Mouse (Mus musculus) heart, embryonic 14.5 days (tissue): ENCODE data around the gene Rras. TPM values are rescaled to one million over a fixed set of nuclear protein-coding genes. Genes with fewer than 3 reads are reported as not detected.
A peak's percentile ranks its signal among the peaks of the same experiment; 100 is the strongest.

Experiments used
- ATAC-seq: fragments of 200-750 bp; cut with Nextera tagmentation; 2 replicates; pipeline ENCODE4 v1.8.0; 2017; ENCODE audit warnings: low read depth, moderate TSS enrichment; ENCODE audit not compliant: insufficient number of reproducible peaks, insufficient read depth, low FRiP score
- H3K27ac ChIP-seq, 2 experiments: fragments of 200-500 bp in 1 of 2; fragments of 300-500 bp in 1 of 2; sonication (generic) in 1 of 2; replicated peaks in 1 of 2; 2 replicates each; pipeline ENCODE4 v1.5.1; 2012 to 2014; ENCODE audit warnings: low read depth in 2 of 2, low read length in 2 of 2, control low read depth in 1 of 2, mild to moderate bottlenecking in 1 of 2, mixed read lengths in 1 of 2; ENCODE audit not compliant: control insufficient read depth in 1 of 2, insufficient read depth in 1 of 2
- H3K27me3 ChIP-seq: fragments of 300-500 bp; sonication (generic); 2 replicates; pipeline ENCODE4 v1.6.1; 2014; ENCODE audit warnings: mild to moderate bottlenecking, low read length, control low read depth; ENCODE audit not compliant: control insufficient read depth, insufficient read depth
- H3K36me3 ChIP-seq: fragments of 300-500 bp; sonication (generic); 2 replicates; pipeline ENCODE4 v1.6.1; 2014; ENCODE audit warnings: mild to moderate bottlenecking, control low read depth, low read length, mixed read lengths; ENCODE audit not compliant: control insufficient read depth, insufficient read depth
- H3K4me1 ChIP-seq, 2 experiments: fragments of 200-500 bp in 1 of 2; fragments of 300-500 bp in 1 of 2; sonication (generic) in 1 of 2; 2 replicates each; pipeline ENCODE4 v1.6.1; 2012 to 2014; ENCODE audit warnings: low read length in 2 of 2, control low read depth in 1 of 2, mixed read lengths in 1 of 2; ENCODE audit not compliant: control insufficient read depth in 2 of 2, insufficient read depth in 2 of 2
- H3K4me2 ChIP-seq: fragments of 300-500 bp; sonication (generic); 2 replicates; pipeline ENCODE4 v1.6.1; 2014; ENCODE audit warnings: mild to moderate bottlenecking, low read length
- H3K4me3 ChIP-seq, 2 experiments: fragments of 200-500 bp in 1 of 2; fragments of 300-500 bp in 1 of 2; sonication (generic) in 1 of 2; 2 replicates each; pipeline ENCODE4 v1.5.1; 2012 to 2014; ENCODE audit warnings: low read length in 2 of 2, mild to moderate bottlenecking in 2 of 2, control low read depth in 1 of 2, low read depth in 1 of 2, moderate library complexity in 1 of 2; ENCODE audit not compliant: control insufficient read depth in 1 of 2, insufficient read depth in 1 of 2
- H3K9ac ChIP-seq: fragments of 300-500 bp; sonication (generic); 2 replicates; pipeline ENCODE4 v1.6.1; 2014; ENCODE audit warnings: mild to moderate bottlenecking, low read length
- H3K9me3 ChIP-seq: fragments of 300-500 bp; sonication (generic); 2 replicates; pipeline ENCODE4 v1.6.1; 2016; ENCODE audit warnings: low read length, control low read depth; ENCODE audit not compliant: control insufficient read depth
- WGBS: fragments of 180-500 bp; shearing (Covaris S2); extraction: QIAGEN DNeasy Blood & Tissue Kit; methylation state at CpG from one replicate; pipeline ENCODE4 v1.1.7; 2014; 5-methylcytosine and 5-hydroxymethylcytosine counted together
- polyA plus RNA-seq: library from polyadenylated mRNA; unstranded; fragments of >200 nt; fragmentation: Nextera tagmentation; extraction: Ambion mirVana; gene quantifications from 2 replicates; pipeline ENCODE4 v1.2.1, GENCODE M21; 2014

Gene Rras
- polyA plus RNA-seq: 98.6 and 108 TPM in 2 replicates

GRCm38 (mm10) chr7:45017242-45018061, at the start of gene Rras:
Rras (plus strand) TSS chr7:45017961.
- H3K27ac ChIP-seq: peak within 1 kb of the TSS; percentile 99 to 100
- H3K27me3 ChIP-seq: no peaks in the 10 kb centered on the region
- peaks cover 6 to 16% of the 10 kb centered on the region in 2 experiments; a peak in 3 of 4 replicates for H3K4me1 ChIP-seq
- WGBS: under 1% methylated on average over 36 of the region's 36 CpGs
- no peaks in the 10 kb centered on the region for H3K9me3 ChIP-seq
- peak within 1 kb of the TSS; percentile 88 for H3K4me2 ChIP-seq
- H3K36me3 ChIP-seq: peaks cover 30% of the 10 kb centered on the region
- peak within 1 kb of the TSS; percentile 87 for H3K9ac ChIP-seq
- peak within 1 kb of the TSS; percentile 50 to 88 for H3K4me3 ChIP-seq
- peak; percentile 89 for ATAC-seq

- peak overlapping the region; percentile 76 to 88 for H3K27ac ChIP-seq
- H3K36me3 ChIP-seq: no peaks in the 10 kb centered on the region
- H3K4me3 ChIP-seq: peak overlapping the region; percentile 55 to 84
- peaks cover 4 to 23% of the 10 kb centered on the region in 2 experiments; a peak in 3 of 4 replicates for H3K4me1 ChIP-seq
- H3K4me2 ChIP-seq: peak overlapping the region; percentile 86
- no peaks in the 10 kb centered on the region for H3K27me3 ChIP-seq
- peak overlapping the region; percentile 72 for H3K9ac ChIP-seq
- under 1% methylated on average over 36 of the region's 36 CpGs for WGBS
- no peaks in the 10 kb centered on the region for H3K9me3 ChIP-seq
- peak; percentile 94 for ATAC-seq
Observed at GRCm38 (mm10) chr7:44970231-44970691, 47.5 kb upstream of the Rras start.

GRCm38 (mm10) chr7:44971142-44971541, 46.6 kb upstream of the Rras start:
- Histone ChIP-seq H3K4me2 (peak overlapping the region; percentile 86), H3K9me3 (no peaks in the 10 kb centered on the region), H3K9ac (peak overlapping the region; percentile 72), H3K27ac (no peak overlapping the region), H3K4me1 (peaks cover 4 to 23% of the 10 kb centered on the region in 2 experiments; a peak in 3 of 4 replicates), H3K27me3 (no peaks in the 10 kb centered on the region), H3K4me3 (no peak overlapping the region), H3K36me3 (peaks cover 7% of the 10 kb centered on the region)
- ATAC-seq: no peak
- 73% methylated on average over 7 of the region's 7 CpGs for WGBS

- H3K27ac ChIP-seq: peak overlapping the region in 1 of 2 experiments; percentile 53; a peak in 1 of 4 replicates
- H3K4me1 ChIP-seq: peaks cover 4 to 23% of the 10 kb centered on the region in 2 experiments; a peak in 3 of 4 replicates
- no peak for ATAC-seq
- no peaks in the 10 kb centered on the region for H3K27me3 ChIP-seq
- peak overlapping the region; percentile 80 for H3K4me2 ChIP-seq
- peak overlapping the region; percentile 42 to 50 for H3K4me3 ChIP-seq
- peak overlapping the region; percentile 68 for H3K9ac ChIP-seq
- 45% methylated on average over 14 of the region's 14 CpGs for WGBS
- no peaks in the 10 kb centered on the region for H3K9me3 ChIP-seq
- peaks cover 31% of the 10 kb centered on the region for H3K36me3 ChIP-seq
Observed at GRCm38 (mm10) chr7:44973415-44974130, 44.2 kb upstream of the Rras start.

- H3K9ac ChIP-seq: peak within 1 kb of the TSS; percentile 68
- H3K36me3 ChIP-seq: peaks cover 41% of the 10 kb centered on the region
- peak within 1 kb of the TSS; percentile 42 to 50 for H3K4me3 ChIP-seq
- 3% methylated on average over 22 of the region's 22 CpGs for WGBS
- H3K9me3 ChIP-seq: no peaks in the 10 kb centered on the region
- H3K27me3 ChIP-seq: no peaks in the 10 kb centered on the region
- H3K4me2 ChIP-seq: peak within 1 kb of the TSS; percentile 80
- H3K4me1 ChIP-seq: peaks cover 4 to 23% of the 10 kb centered on the region in 2 experiments; a peak in 3 of 4 replicates
- peak within 1 kb of the TSS; percentile 30 to 53 for H3K27ac ChIP-seq
- no peak for ATAC-seq
Observed at GRCm38 (mm10) chr7:44974383-44975116, 43.2 kb upstream of the Rras start, which contains the start of gene Cpt1c. Cpt1c (minus strand) TSS chr7:44974851.

GRCm38 (mm10) chr7:44975117-44975419, 42.7 kb upstream of the Rras start:
- Histone ChIP-seq H3K4me1 (peaks cover 4 to 23% of the 10 kb centered on the region in 2 experiments; a peak in 3 of 4 replicates), H3K36me3 (peaks cover 46% of the 10 kb centered on the region), H3K27me3 (no peaks in the 10 kb centered on the region), H3K27ac (no peak overlapping the region), H3K9ac (no peak overlapping the region), H3K9me3 (no peaks in the 10 kb centered on the region), H3K4me2 (peak overlapping the region; percentile 80), H3K4me3 (no peak overlapping the region)
- WGBS: 21% methylated on average over 6 of the region's 6 CpGs
- no peak for ATAC-seq

GRCm38 (mm10) chr7:44978300-44978699, 39.5 kb upstream of the Rras start:
- ATAC-seq: no peak
- Histone ChIP-seq H3K4me2 (no peak overlapping the region), H3K9me3 (no peaks in the 10 kb centered on the region), H3K4me3 (no peak overlapping the region), H3K27ac (no peak overlapping the region), H3K36me3 (peaks cover 78% of the 10 kb centered on the region), H3K4me1 (peaks cover 0 to 14% of the 10 kb centered on the region in 2 experiments; a peak in 1 of 4 replicates), H3K9ac (no peak overlapping the region), H3K27me3 (no peaks in the 10 kb centered on the region)
- WGBS: 93% methylated on average over 3 of the region's 3 CpGs
